Mouse (Mus musculus) ES-E14 (cell line): ENCODE measurements around the gene Notch1.

Source experiments
- CHD2 ChIP-seq: IDR thresholded peaks from 2 replicates; pipeline ENCODE4 v1.6.1; 2014; ENCODE audit warnings: mild to moderate bottlenecking, low read depth, low read length, inconsistent platforms
- HCFC1 ChIP-seq: IDR thresholded peaks from 2 replicates; pipeline ENCODE4 v1.6.1; 2012; ENCODE audit warnings: low read length, inconsistent platforms, borderline replicate concordance; ENCODE audit not compliant: insufficient read depth
- MAFK ChIP-seq: IDR thresholded peaks from 2 replicates; pipeline ENCODE4 v1.6.1; 2014; ENCODE audit warnings: mild to moderate bottlenecking, low read depth, low read length, inconsistent platforms; ENCODE audit not compliant: insufficient read depth
- ZC3H11A ChIP-seq: IDR thresholded peaks from 2 replicates; pipeline ENCODE4 v1.6.1; 2012; ENCODE audit warnings: low read depth, mild to moderate bottlenecking, inconsistent platforms, low read length, borderline replicate concordance
- ZNF384 ChIP-seq: IDR thresholded peaks from 2 replicates; pipeline ENCODE4 v1.6.1; 2012; ENCODE audit warnings: low read depth, low read length, inconsistent platforms

GRCm38 (mm10) chr2:26529881-26530280 is 13.4 kb upstream of the Notch1 start:
- TF ChIP-seq ZC3H11A, result no peak
- no peak for TF ChIP-seq ZNF384
- no peak for TF ChIP-seq MAFK
- TF ChIP-seq HCFC1, result no peak
- TF ChIP-seq CHD2, result no peak
